Comparison of ENCODE assay signal across 12 mouse cellular contexts in the genomic region with DNA sequence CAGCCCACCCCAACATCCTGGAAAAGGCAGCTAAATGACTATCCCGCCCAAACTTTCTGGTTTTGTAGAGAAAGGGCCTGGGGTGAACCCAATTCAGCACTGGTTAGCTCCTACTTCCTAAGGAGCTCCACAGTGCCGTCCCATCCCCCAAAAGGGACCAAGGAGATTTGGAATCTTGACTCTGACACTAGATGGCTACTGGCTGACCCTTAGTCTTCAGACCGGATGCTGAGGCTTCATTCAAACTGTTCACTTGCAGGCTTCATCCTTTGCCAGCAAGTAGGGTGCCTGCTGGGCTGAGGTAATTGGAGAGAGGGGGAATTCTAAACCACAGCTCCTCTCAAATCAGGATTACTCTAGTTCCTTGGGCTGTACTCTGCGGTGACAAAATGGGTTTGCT. TPM values are rescaled to one million over a fixed set of nuclear protein-coding genes. Genes with fewer than 3 reads are reported as not detected.
DNase-seq lines count a peak whose midpoint lies in the region; ATAC-seq and TF ChIP-seq lines count a peak whose summit lies in the region.
"Had no signal": no experiment of that assay in that cellular context is flagged by ENCODE, and none has a peak within 500 bp of the region (broad histone marks: within the 10 kb centered on the region; RNA-seq: fewer than 3 reads in every experiment).

No protein-coding gene starts in this region.

- no peak for ATAC-seq in forebrain, embryonic 13.5 days
- ATAC-seq in midbrain, embryonic 11.5 days (ENCODE audit: low FRiP score): no peak

- H3K4me3 ChIP-seq in E14TG2a.4 (replicated peaks; ENCODE audit: low read length): peak overlapping the region; percentile 86; the same call in 1 of the 2 replicates
- peak overlapping the region; percentile 63 for H3K4me3 ChIP-seq in forebrain, embryonic 13.5 days
- peak overlapping the region; percentile 57 for H3K4me3 ChIP-seq in midbrain, embryonic 11.5 days (ENCODE audit: low read depth, low read length)
- H3K4me3 ChIP-seq: gastrocnemius, adult 2 months had no signal

- 9% methylated on average over 4 of the region's 4 CpGs for WGBS in forebrain, embryonic 13.5 days
- WGBS in midbrain, embryonic 11.5 days: 17% methylated on average over 4 of the region's 4 CpGs

- peak overlapping the region; percentile 73 for H3K4me2 ChIP-seq in forebrain, embryonic 13.5 days
- peak overlapping the region; percentile 77 for H3K4me2 ChIP-seq in midbrain, embryonic 11.5 days

- H3K27me3 ChIP-seq in E14TG2a.4 (ENCODE audit: insufficient read depth, low read length): peaks cover 79% of the 10 kb centered on the region
- H3K27me3 ChIP-seq in forebrain, embryonic 13.5 days: peaks cover 50% of the 10 kb centered on the region
- H3K27me3 ChIP-seq in midbrain, embryonic 11.5 days (ENCODE audit: control insufficient read depth, insufficient read depth, low read length): peaks cover 23% of the 10 kb centered on the region

- no peaks in the 10 kb centered on the region for H3K9me3 ChIP-seq in E14TG2a.4 (ENCODE audit: low read length)
- H3K9me3 ChIP-seq in forebrain, embryonic 13.5 days (replicated peaks): no peaks in the 10 kb centered on the region
- no peaks in the 10 kb centered on the region for H3K9me3 ChIP-seq in midbrain, embryonic 11.5 days (ENCODE audit: control insufficient read depth, low read length)
- H3K9me3 ChIP-seq: limb, embryonic 12.5 days had no signal

- TF ChIP-seq CTCF in E14TG2a.4 (conservative IDR thresholded peaks at IDR 0.05; ENCODE audit: low read length): no peak

- peak overlapping the region; percentile 75 for H3K9ac ChIP-seq in forebrain, embryonic 13.5 days
- peak overlapping the region; percentile 41 for H3K9ac ChIP-seq in midbrain, embryonic 11.5 days (ENCODE audit: low read length)
- H3K9ac ChIP-seq: limb, embryonic 12.5 days had no signal

- H3K27ac ChIP-seq in forebrain, embryonic 13.5 days: no peak overlapping the region
- H3K27ac ChIP-seq in midbrain, embryonic 11.5 days (ENCODE audit: low read depth, low read length): no peak overlapping the region
- H3K27ac ChIP-seq: gastrocnemius, adult 2 months; limb, embryonic 12.5 days had no signal

- DNase-seq in ES-CJ7 (ENCODE audit: low read depth, low spot score): peak; percentile 37
- DNase-seq in midbrain, embryonic 11.5 days (ENCODE audit: low spot score, missing footprints): peak; percentile 82
- no peak for DNase-seq in heart, adult 9 months (ENCODE audit: low spot score in 2 of 2)
- DNase-seq in adrenal gland, adult 18-20 months (ENCODE audit: low spot score in 2 of 2): no peak
- DNase-seq in adrenal gland, postnatal 4 days (ENCODE audit: low spot score in 2 of 2): no peak

- peaks cover 25% of the 10 kb centered on the region for H3K4me1 ChIP-seq in E14TG2a.4 (replicated peaks; ENCODE audit: low read depth, low read length)
- peaks cover 43% of the 10 kb centered on the region for H3K4me1 ChIP-seq in forebrain, embryonic 13.5 days
- peaks cover 8% of the 10 kb centered on the region; the same call in 1 of the 2 replicates for H3K4me1 ChIP-seq in midbrain, embryonic 11.5 days (ENCODE audit: control insufficient read depth, insufficient read depth, low read length)

- H3K36me3 ChIP-seq in E14TG2a.4 (ENCODE audit: insufficient read depth, low read length): no peaks in the 10 kb centered on the region
- H3K36me3 ChIP-seq in forebrain, embryonic 13.5 days (ENCODE audit: poor library complexity, severe bottlenecking): no peaks in the 10 kb centered on the region
- no peaks in the 10 kb centered on the region for H3K36me3 ChIP-seq in midbrain, embryonic 11.5 days (ENCODE audit: control insufficient read depth, insufficient read depth, low read length)
- H3K36me3 ChIP-seq: G1E; limb, embryonic 12.5 days had no signal

RNA-seq across cellular contexts. Expression of gene Xkr7, which starts 1.3 kb away (rescaled TPM):
- 1.0 and 1.5 TPM in 2 replicates for polyA plus RNA-seq in forebrain, embryonic 13.5 days (2015; fragmentation: Nextera tagmentation; extraction: Ambion mirVana)
- polyA plus RNA-seq in midbrain, embryonic 11.5 days (2014; fragmentation: Nextera tagmentation; extraction: Ambion mirVana): 0.40 and 0.52 TPM in 2 replicates
- 1 to 10 TPM in 1 of 2 experiments, under 1 TPM in 1; 0.86 to 1.3 TPM for total RNA-seq in adrenal gland, adult 18-20 months (2021)
- 1 to 10 TPM; 3.0 to 3.2 TPM for total RNA-seq in adrenal gland, postnatal 4 days (2021)
- total RNA-seq: gastrocnemius, adult 2 months had no signal
- polyA plus RNA-seq: G1E; heart, embryonic 16.5 days; limb, embryonic 12.5 days; lung, postnatal 0 days had no signal

RNA-seq across cellular contexts. Expression of gene Pdrg1, which starts 17.7 kb away (rescaled TPM):
- 142 TPM in 2 replicates for polyA plus RNA-seq in forebrain, embryonic 13.5 days (2015; fragmentation: Nextera tagmentation; extraction: Ambion mirVana)
- polyA plus RNA-seq in midbrain, embryonic 11.5 days (2014; fragmentation: Nextera tagmentation; extraction: Ambion mirVana): 83.9 and 88.7 TPM in 2 replicates
- 100 to 1,000 TPM; 187 to 200 TPM for total RNA-seq in adrenal gland, adult 18-20 months (2021)
- 100 to 1,000 TPM in 1 of 2 experiments, 10 to 100 TPM in 1; 93.8 to 103 TPM for total RNA-seq in adrenal gland, postnatal 4 days (2021)

RNA-seq across cellular contexts. Expression of gene Ccm2l, which starts 32.8 kb away (rescaled TPM):
- polyA plus RNA-seq in forebrain, embryonic 13.5 days (2015; fragmentation: Nextera tagmentation; extraction: Ambion mirVana): 0.58 and 0.72 TPM in 2 replicates
- 1.2 and 2.1 TPM in 2 replicates for polyA plus RNA-seq in midbrain, embryonic 11.5 days (2014; fragmentation: Nextera tagmentation; extraction: Ambion mirVana)
- total RNA-seq in adrenal gland, adult 18-20 months (2021): 10 to 100 TPM; 10.2 to 10.7 TPM
- total RNA-seq in adrenal gland, postnatal 4 days (2021): 10 to 100 TPM; 20.7 to 22.8 TPM
- polyA plus RNA-seq: G1E had no signal

Comparison
In these comparisons a context has a peak if more than half of its experiments do, and no peak if none do; other contexts are left out.
1. DNase-seq: peak in ES-CJ7 (single experiment) and midbrain, embryonic 11.5 days (single experiment); none in heart, adult 9 months (0 of 2), adrenal gland, adult 18-20 months (0 of 2) and adrenal gland, postnatal 4 days (0 of 2).
2. Peak in every context shown above with its lines, with median percentiles within 50 percentile points of each other: H3K4me3 ChIP-seq.